Mouse (Mus musculus): ENCODE measurements around the gene Ganab. TPM values are rescaled to one million over a fixed set of nuclear protein-coding genes. Genes with fewer than 3 reads are reported as not detected.
"Not testable (repeated sequence)": the region's sequence is repeated elsewhere in the genome, so short reads cannot be mapped to it uniquely, and the experiment has no call there.

Gene Ganab
- total and polyA plus RNA-seq, 2 experiments from 2014 or later = 55.5 to 110 TPM

DNA sequence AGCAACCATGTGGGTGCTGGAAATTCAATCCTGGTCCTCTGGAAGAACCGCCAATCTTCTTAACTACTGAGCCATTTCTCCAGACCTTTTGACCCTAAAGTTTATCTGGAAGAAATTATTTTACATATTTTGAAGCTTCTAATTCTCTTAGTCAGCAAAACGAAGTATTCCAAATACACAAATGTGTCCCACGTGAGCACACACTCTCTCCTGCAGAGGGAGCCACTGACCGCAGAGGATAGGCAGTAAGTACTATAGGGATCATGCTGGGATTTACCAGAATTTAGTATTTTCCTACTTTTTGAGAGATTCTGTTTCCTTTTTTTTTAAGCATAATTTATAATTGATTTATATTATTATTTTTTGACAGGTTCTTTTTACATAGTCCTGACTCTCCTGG lies 40.2 kb upstream of the Ganab start:
- H3K9ac ChIP-seq (replicated peaks; ENCODE audit: low read length) = no peak overlapping the region
- TF ChIP-seq CTCF (IDR thresholded peaks at IDR 0.05; ENCODE audit: low read depth) = peak; percentile 64
- H3K9me3 ChIP-seq (ENCODE audit: low read length) = no peaks in the 10 kb centered on the region
- H3K27me3 ChIP-seq (ENCODE audit: insufficient read depth, low read length) = no peaks in the 10 kb centered on the region
- no peaks in the 10 kb centered on the region for H3K36me3 ChIP-seq (ENCODE audit: insufficient read depth, low read length)
- H3K27ac ChIP-seq = no peak overlapping the region
- WGBS = 41% methylated on average over 4 of the region's 4 CpGs
- H3K4me1 ChIP-seq (ENCODE audit: insufficient read depth, low read length) = no peaks in the 10 kb centered on the region
- H3K4me2 ChIP-seq (ENCODE audit: low read depth, low read length) = no peak overlapping the region
- H3K4me3 ChIP-seq (ENCODE audit: low read length) = no peak overlapping the region
- DNase-seq (ENCODE audit: low spot score) (peak; percentile 65), ATAC-seq (no peak)

- no peaks in the 10 kb centered on the region for H3K4me1 ChIP-seq (ENCODE audit: insufficient read depth, low read length)
- H3K36me3 ChIP-seq (ENCODE audit: insufficient read depth, low read length) = no peaks in the 10 kb centered on the region
- H3K9me3 ChIP-seq (ENCODE audit: low read length) = no peaks in the 10 kb centered on the region
- peak; percentile 52 for TF ChIP-seq CTCF (IDR thresholded peaks at IDR 0.05; ENCODE audit: low read depth)
- no peaks in the 10 kb centered on the region for H3K27me3 ChIP-seq (ENCODE audit: insufficient read depth, low read length)
- 17% methylated on average over 1 of the region's 1 CpGs for WGBS
- no peak overlapping the region for H3K9ac ChIP-seq (replicated peaks; ENCODE audit: low read length)
- no peak overlapping the region for H3K27ac ChIP-seq
- peak; percentile 27 for DNase-seq (ENCODE audit: low spot score)
- ATAC-seq = no peak
- H3K4me3 ChIP-seq (ENCODE audit: low read length) = no peak overlapping the region
- no peak overlapping the region for H3K4me2 ChIP-seq (ENCODE audit: low read depth, low read length)
Measured at GRCm38 (mm10) chr19:8859018-8859417, 38.9 kb upstream of the Ganab start.

- H3K9me3 ChIP-seq (ENCODE audit: low read length) = no peaks in the 10 kb centered on the region
- TF ChIP-seq CTCF (IDR thresholded peaks at IDR 0.05; ENCODE audit: low read depth) = no peak; the same call in 1 of the 2 replicates
- H3K27ac ChIP-seq = no peak overlapping the region
- H3K4me1 ChIP-seq (ENCODE audit: insufficient read depth, low read length) = no peaks in the 10 kb centered on the region
- no peaks in the 10 kb centered on the region for H3K27me3 ChIP-seq (ENCODE audit: insufficient read depth, low read length)
- no peak overlapping the region for H3K9ac ChIP-seq (replicated peaks; ENCODE audit: low read length)
- no peak overlapping the region for H3K4me3 ChIP-seq (ENCODE audit: low read length)
- WGBS = 86% methylated on average over 6 of the region's 6 CpGs
- H3K4me2 ChIP-seq (ENCODE audit: low read depth, low read length) = no peak overlapping the region
- ATAC-seq (no peak), DNase-seq (ENCODE audit: low spot score) (no peak)
- H3K36me3 ChIP-seq (ENCODE audit: insufficient read depth, low read length) = no peaks in the 10 kb centered on the region
Measured at GRCm38 (mm10) chr19:8864265-8864664, 33.6 kb upstream of the Ganab start.

DNA sequence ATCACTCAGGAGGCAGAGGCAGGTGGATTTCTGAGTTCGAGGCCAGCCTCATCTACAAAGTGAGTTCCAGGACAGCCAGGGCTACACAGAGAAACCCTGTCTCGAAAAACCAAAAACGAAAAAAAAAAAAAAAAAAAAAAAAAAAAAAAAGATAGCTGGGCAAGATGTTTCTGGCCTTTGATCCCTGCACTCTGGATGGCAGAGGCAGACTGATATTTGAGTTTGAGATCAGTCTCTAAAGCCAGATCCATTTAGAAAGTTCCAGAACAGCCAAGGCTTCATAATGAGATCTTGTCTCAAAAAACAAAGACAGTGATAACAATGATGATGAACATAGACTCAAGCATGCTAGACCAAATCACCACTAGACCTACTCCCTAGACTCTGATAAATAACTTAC lies 27.5 kb upstream of the Ganab start:
- not testable (repeated sequence) for H3K9me3 ChIP-seq (ENCODE audit: low read length); ATAC-seq; DNase-seq (ENCODE audit: low spot score); H3K9ac ChIP-seq (replicated peaks; ENCODE audit: low read length); H3K4me1 ChIP-seq (ENCODE audit: insufficient read depth, low read length); H3K4me3 ChIP-seq (ENCODE audit: low read length); H3K27ac ChIP-seq; H3K27me3 ChIP-seq (ENCODE audit: insufficient read depth, low read length)
- Histone ChIP-seq H3K36me3 (ENCODE audit: insufficient read depth, low read length) (peaks cover 17% of the 10 kb centered on the region; the same call in 1 of the 2 replicates), H3K4me2 (ENCODE audit: low read depth, low read length) (peak overlapping the region; percentile 91; the same call in 1 of the 2 replicates)
- WGBS = 79% methylated on average over 3 of the region's 3 CpGs

DNA sequence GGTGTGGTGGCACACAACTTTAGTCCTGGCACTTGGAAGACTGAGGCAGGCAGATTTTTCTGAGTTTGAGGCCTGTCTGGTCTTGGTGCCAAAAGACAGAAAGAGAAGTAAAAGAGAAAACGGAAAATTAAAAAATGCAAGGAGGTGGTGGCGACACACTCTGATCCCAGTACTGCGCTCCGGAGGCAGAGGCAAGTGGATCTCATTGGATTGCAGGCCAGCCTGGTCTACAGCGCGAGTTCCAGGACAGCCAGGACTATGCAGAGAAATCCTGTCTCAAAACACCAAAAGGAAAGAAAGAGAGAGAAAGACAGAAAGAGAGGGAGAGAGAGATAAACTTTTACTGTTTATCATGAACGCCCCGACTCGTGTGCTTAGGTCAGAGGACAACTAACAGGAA lies 27.0 kb upstream of the Ganab start:
- Histone ChIP-seq H3K4me1 (ENCODE audit: insufficient read depth, low read length) (peaks cover 5% of the 10 kb centered on the region; the same call in 1 of the 2 replicates), H3K36me3 (ENCODE audit: insufficient read depth, low read length) (peaks cover 21% of the 10 kb centered on the region; the same call in 1 of the 2 replicates), H3K27ac (peak overlapping the region; percentile 79), H3K9me3 (ENCODE audit: low read length) (no peaks in the 10 kb centered on the region), H3K4me3 (ENCODE audit: low read length) (peak overlapping the region; percentile 98), H3K9ac (replicated peaks; ENCODE audit: low read length) (peak overlapping the region; percentile 95), H3K27me3 (ENCODE audit: insufficient read depth, low read length) (no peaks in the 10 kb centered on the region), H3K4me2 (ENCODE audit: low read depth, low read length) (peak overlapping the region; percentile 91)
- no peak for TF ChIP-seq CTCF (IDR thresholded peaks at IDR 0.05; ENCODE audit: low read depth)
- no peak for DNase-seq (ENCODE audit: low spot score)
- WGBS = 60% methylated on average over 9 of the region's 9 CpGs
- peak; percentile 28 for ATAC-seq

DNA sequence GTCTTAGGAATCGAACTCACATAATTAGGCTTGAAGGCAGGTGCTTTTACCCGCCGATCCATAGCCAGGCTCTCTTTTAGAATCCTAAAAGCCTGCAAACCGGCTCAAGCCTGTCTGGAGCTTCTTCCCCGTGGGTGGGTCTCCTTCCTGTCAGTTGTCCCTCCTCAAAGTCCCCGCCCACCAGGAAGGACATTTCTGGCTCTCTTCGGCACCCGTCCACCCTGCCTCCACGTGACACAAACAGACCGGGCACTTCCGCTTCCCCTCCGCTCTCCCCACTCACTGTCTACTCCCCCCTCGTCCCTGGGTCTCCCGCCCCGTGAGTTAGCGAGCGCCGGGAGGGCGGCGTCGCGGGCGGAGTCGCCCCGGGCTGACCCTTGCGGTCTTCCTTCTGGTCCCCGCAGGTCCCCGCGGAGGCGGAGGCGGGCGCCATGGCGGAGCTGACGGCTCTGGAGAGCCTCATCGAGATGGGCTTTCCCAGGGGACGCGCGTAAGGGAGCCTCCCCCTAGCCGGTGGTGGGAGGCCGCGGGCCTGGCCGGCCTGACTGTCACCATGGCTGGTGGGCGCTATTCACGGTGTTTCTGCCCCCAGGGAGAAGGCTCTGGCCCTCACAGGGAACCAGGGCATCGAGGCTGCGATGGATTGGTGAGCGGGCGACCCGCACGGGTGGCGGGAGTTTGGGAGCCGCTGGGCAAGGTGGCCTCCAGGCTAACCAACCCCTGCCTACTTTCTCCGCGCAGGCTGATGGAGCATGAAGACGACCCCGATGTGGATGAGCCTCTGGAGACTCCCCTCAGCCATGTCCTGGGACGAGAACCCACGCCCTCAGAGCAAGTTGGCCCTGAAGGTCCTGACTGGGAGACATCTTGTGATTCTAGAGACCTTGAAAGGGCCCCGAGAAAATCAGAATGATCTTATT lies 26.3 kb upstream of the Ganab start, which contains the start of gene Ubxn1:
Gene Ubxn1, plus strand, starts transcription at position 230 of the 920 bp plus-strand sequence.
- DNase-seq (ENCODE audit: low spot score) (peak; percentile 97), ATAC-seq (peak; percentile 99)
- Histone ChIP-seq H3K27ac (peak within 1 kb of the TSS; percentile 86), H3K9me3 (ENCODE audit: low read length) (no peaks in the 10 kb centered on the region), H3K4me1 (ENCODE audit: insufficient read depth, low read length) (peaks cover 5% of the 10 kb centered on the region; the same call in 1 of the 2 replicates), H3K36me3 (ENCODE audit: insufficient read depth, low read length) (peaks cover 21% of the 10 kb centered on the region; the same call in 1 of the 2 replicates), H3K4me2 (ENCODE audit: low read depth, low read length) (peak within 1 kb of the TSS; percentile 91), H3K27me3 (ENCODE audit: insufficient read depth, low read length) (no peaks in the 10 kb centered on the region), H3K9ac (replicated peaks; ENCODE audit: low read length) (peak within 1 kb of the TSS; percentile 95), H3K4me3 (ENCODE audit: low read length) (peak within 1 kb of the TSS; percentile 98)
- 1% methylated on average over 58 of the region's 59 CpGs for WGBS
- no peak for TF ChIP-seq CTCF (IDR thresholded peaks at IDR 0.05; ENCODE audit: low read depth)

All from hindbrain, postnatal 0 days (tissue).